Mouse (Mus musculus) small intestine, adult 2 months (tissue): ENCODE data around the gene Cplx2.

ENCODE experiments used
- CTCF ChIP-seq: fragments of 200-500 bp; IDR thresholded peaks from 2 replicates; pipeline ENCODE4 v1.5.1; 2012; ENCODE audit warnings: low read depth, mild to moderate bottlenecking, control low read depth, inconsistent platforms, low read length, moderate library complexity, mixed read lengths; ENCODE audit not compliant: insufficient replicate concordance, insufficient read length; ENCODE audit errors: extremely low read depth
- POLR2A ChIP-seq: fragments of 200-500 bp; IDR thresholded peaks from 2 replicates; pipeline ENCODE4 v1.6.1; 2012; ENCODE audit warnings: low read depth, mild to moderate bottlenecking, control low read depth, inconsistent platforms, low read length, moderate library complexity

- TF ChIP-seq POLR2A (no peak), CTCF (no peak)
Measured at GRCm38 (mm10) chr13:54374106-54374706, 3.1 kb downstream of the Cplx2 start.
